Comparison of ENCODE assay signal across 18 mouse cellular contexts in the genomic region with DNA sequence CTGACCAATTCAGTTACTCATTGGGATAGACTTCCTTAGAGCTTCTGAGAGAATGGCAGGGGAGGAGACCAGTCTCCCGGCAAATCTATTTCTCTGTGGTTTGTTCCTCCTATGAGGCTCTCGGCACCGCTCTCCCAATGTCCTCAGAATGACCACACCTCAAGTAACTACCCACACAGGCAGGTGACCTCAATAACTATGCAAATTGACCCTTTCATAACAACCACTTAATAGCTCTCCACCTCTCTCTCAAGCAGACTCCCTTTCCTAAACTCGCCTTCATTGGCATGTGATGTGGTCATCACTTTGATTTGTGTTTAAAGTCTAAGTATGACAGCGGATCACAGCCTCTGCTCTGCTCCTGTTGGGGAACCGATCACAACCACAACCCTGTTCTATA.
DNase-seq lines count a peak whose midpoint lies in the region; ATAC-seq and TF ChIP-seq lines count a peak whose summit lies in the region.
"Had no signal": no experiment of that assay in that cellular context is flagged by ENCODE, and none has a peak within 500 bp of the region (broad histone marks: within the 10 kb centered on the region; RNA-seq: fewer than 3 reads in every experiment).

No protein-coding gene starts in this region.

- peak; percentile 81 for ATAC-seq in lung, postnatal 0 days
- ATAC-seq: forebrain, embryonic 13.5 days; forebrain, embryonic 15.5 days had no signal

- no peak overlapping the region for H3K4me3 ChIP-seq in lung, postnatal 0 days (ENCODE audit: low read depth, low read length)
- no peak overlapping the region for H3K4me3 ChIP-seq in lung, adult 2 months (replicated peaks; ENCODE audit: extremely low read depth, low read depth, low read length)
- H3K4me3 ChIP-seq: embryonic facial prominence, embryonic 10.5 days; embryonic facial prominence, embryonic 12.5 days; forebrain, embryonic 13.5 days; forebrain, embryonic 15.5 days had no signal

- no peak overlapping the region; the same call in 1 of the 2 replicates for H3K4me2 ChIP-seq in lung, postnatal 0 days (replicated peaks; ENCODE audit: low read depth, low read length)
- H3K4me2 ChIP-seq: embryonic facial prominence, embryonic 12.5 days; forebrain, embryonic 13.5 days; forebrain, embryonic 15.5 days had no signal

- H3K27me3 ChIP-seq in lung, postnatal 0 days (replicated peaks; ENCODE audit: insufficient read depth, low read length) = no peaks in the 10 kb centered on the region
- H3K27me3 ChIP-seq: embryonic facial prominence, embryonic 12.5 days; forebrain, embryonic 13.5 days; forebrain, embryonic 15.5 days had no signal

- no peak for TF ChIP-seq POLR2A in lung, adult 2 months (IDR thresholded peaks at IDR 0.05; ENCODE audit: borderline replicate concordance, extremely low read depth, low read depth, low read length)

- H3K36me3 ChIP-seq in lung, postnatal 0 days (ENCODE audit: insufficient read depth, low read length) = no peaks in the 10 kb centered on the region
- H3K36me3 ChIP-seq: embryonic facial prominence, embryonic 10.5 days; embryonic facial prominence, embryonic 12.5 days; forebrain, embryonic 15.5 days had no signal

- H3K9me3 ChIP-seq in lung, postnatal 0 days (ENCODE audit: low read length) = no peaks in the 10 kb centered on the region
- H3K9me3 ChIP-seq: embryonic facial prominence, embryonic 10.5 days; embryonic facial prominence, embryonic 12.5 days; forebrain, embryonic 13.5 days; forebrain, embryonic 15.5 days had no signal

- 0 out of 2 replicates have a peak, but pooled peaks have one; percentile 51 for TF ChIP-seq EP300 in lung, postnatal 0 days (IDR thresholded peaks at IDR 0.05)

- peak; percentile 79 for DNase-seq in lung, postnatal 0 days (ENCODE audit: low spot score)
- no peak for DNase-seq in lung, adult 2 months
- peak; percentile 45 for DNase-seq in lung, postnatal 25 days (ENCODE audit: low spot score)
- DNase-seq in lung, postnatal 4 days = no peak
- peak; percentile 41 for DNase-seq in lung, postnatal 36 days
- no peak for DNase-seq in cerebellum, postnatal 36 days
- DNase-seq: adrenal gland, adult 2 months; adrenal gland, postnatal 10 days; adrenal gland, postnatal 25 days; cerebellum, adult 11 months; cerebellum, adult 18-20 months; cerebellum, adult 8-10 months; cerebellum, adult 9-11 months; cerebellum, postnatal 14 days had no signal

- TF ChIP-seq CTCF in lung, postnatal 0 days (IDR thresholded peaks at IDR 0.05) = no peak
- TF ChIP-seq CTCF in lung, adult 2 months (IDR thresholded peaks at IDR 0.05; ENCODE audit: insufficient read depth, low read length) = no peak

- WGBS in lung, postnatal 0 days = 69% methylated on average over 6 of the region's 6 CpGs
- 71% methylated on average over 6 of the region's 6 CpGs for WGBS in lung, adult 2 months

- peaks cover 5% of the 10 kb centered on the region; the same call in 1 of the 2 replicates for H3K4me1 ChIP-seq in lung, postnatal 0 days (ENCODE audit: insufficient read depth, low read depth, low read length)
- peaks cover 2% of the 10 kb centered on the region for H3K4me1 ChIP-seq in lung, adult 2 months (ENCODE audit: control insufficient read depth, insufficient read depth, low read length)
- H3K4me1 ChIP-seq: embryonic facial prominence, embryonic 12.5 days had no signal

- no peak overlapping the region for H3K27ac ChIP-seq in lung, postnatal 0 days (ENCODE audit: low read length)
- H3K27ac ChIP-seq: embryonic facial prominence, embryonic 10.5 days; embryonic facial prominence, embryonic 12.5 days; forebrain, embryonic 13.5 days; forebrain, embryonic 15.5 days had no signal

- no peak overlapping the region for H3K9ac ChIP-seq in lung, postnatal 0 days (replicated peaks; ENCODE audit: low read depth)
- H3K9ac ChIP-seq: embryonic facial prominence, embryonic 12.5 days; forebrain, embryonic 13.5 days; forebrain, embryonic 15.5 days had no signal

Comparison
In these comparisons a context has a peak if more than half of its experiments do, and no peak if none do; other contexts are left out.
1. DNase-seq: peak in lung, postnatal 0 days (single experiment), lung, postnatal 25 days (single experiment) and lung, postnatal 36 days (single experiment); none in lung, adult 2 months (single experiment), lung, postnatal 4 days (0 of 2) and cerebellum, postnatal 36 days (0 of 2).